Mouse (Mus musculus): ENCODE data around the gene Cdkn1b.

- TF ChIP-seq CTCF (IDR thresholded peaks at IDR 0.05; ENCODE audit: borderline replicate concordance, insufficient read depth, low read depth, low read length) (no peak), POLR2A (IDR thresholded peaks at IDR 0.05; ENCODE audit: borderline replicate concordance, insufficient read depth, low read length) (no peak)
Observed at GRCm38 (mm10) chr6:134917087-134917486, 3.1 kb upstream of the Cdkn1b start.
